Mouse (Mus musculus): ENCODE measurements around the gene Gm21190. TPM values are rescaled to one million over a fixed set of nuclear protein-coding genes. Genes with fewer than 3 reads are reported as not detected.
"Not testable (repeated sequence)": the region's sequence is repeated elsewhere in the genome, so short reads cannot be mapped to it uniquely, and the experiment has no call there.

Gm21190 gene
- polyA plus RNA-seq, 1 experiment from 2014 or later = not detected

GRCm38 (mm10) chr5:15476423-15476822 lies 52.6 kb downstream of the Gm21190 start, which contains the start of gene Gm21149:
Gene Gm21149 (minus strand): TSS chr5:15476523.
- H3K4me1 ChIP-seq (replicated peaks; ENCODE audit: control insufficient read depth, insufficient read depth, low read length); H3K27me3 ChIP-seq (ENCODE audit: control insufficient read depth, insufficient read depth, low read length); H3K9me3 ChIP-seq (ENCODE audit: control insufficient read depth, low read length); H3K4me3 ChIP-seq (ENCODE audit: low read depth, low read length); H3K36me3 ChIP-seq (ENCODE audit: control insufficient read depth, insufficient read depth, low read length); H3K4me2 ChIP-seq (ENCODE audit: low read depth, low read length, severe bottlenecking); H3K9ac ChIP-seq (ENCODE audit: low read length); DNase-seq (ENCODE audit: low spot score); H3K27ac ChIP-seq (ENCODE audit: low read depth, low read length); ATAC-seq (replicated peaks; ENCODE audit: low FRiP score): not testable (repeated sequence)
- 57% methylated on average over 1 of the region's 1 CpGs for WGBS

Other genes starting within 250 kb of the Gm21190 start
- not detected in 2 replicates for gene Gm21149, start 52.7 kb downstream of the Gm21190 start, polyA plus RNA-seq (2014; fragmentation: Nextera tagmentation; extraction: Ambion mirVana)
- gene Gm21083, start 48.1 kb upstream of the Gm21190 start, polyA plus RNA-seq (2014; fragmentation: Nextera tagmentation; extraction: Ambion mirVana) = not detected in 2 replicates
- gene Speer4d, start 89.8 kb upstream of the Gm21190 start, polyA plus RNA-seq (2014; fragmentation: Nextera tagmentation; extraction: Ambion mirVana) = not detected in 2 replicates
- gene 4930572O03Rik, start 127.8 kb upstream of the Gm21190 start, polyA plus RNA-seq (2014; fragmentation: Nextera tagmentation; extraction: Ambion mirVana) = not detected in 2 replicates
- not detected in 2 replicates for gene Speer4c, start 185.0 kb upstream of the Gm21190 start, polyA plus RNA-seq (2014; fragmentation: Nextera tagmentation; extraction: Ambion mirVana)

Measured in forebrain, embryonic 11.5 days (tissue).